Mouse (Mus musculus) embryonic facial prominence, embryonic 14.5 days (tissue): ENCODE measurements around the gene Gpat2. TPM values are rescaled to one million over a fixed set of nuclear protein-coding genes. Genes with fewer than 3 reads are reported as not detected.

ENCODE experiments used
- ATAC-seq: fragments of 200-750 bp; cut with Nextera tagmentation; 2 replicates; pipeline ENCODE4 v1.8.0; 2017; ENCODE audit warnings: low read depth, moderate number of reproducible peaks, moderate TSS enrichment
- DNase-seq: peaks from one replicate; pipeline ENCODE4 v3.0.0-alpha.2; 2015; ENCODE audit warnings: low spot score
- H3K27ac ChIP-seq: fragments of 300-500 bp; sonication (generic); replicated peaks from 2 replicates; pipeline ENCODE4 v1.5.1; 2014; ENCODE audit warnings: low read depth, mild to moderate bottlenecking, low read length, moderate library complexity
- H3K27me3 ChIP-seq: fragments of 300-500 bp; sonication (generic); replicated peaks from 2 replicates; pipeline ENCODE4 v1.6.1; 2014; ENCODE audit warnings: low read length; ENCODE audit not compliant: control insufficient read depth, insufficient read depth
- H3K36me3 ChIP-seq: fragments of 300-500 bp; sonication (generic); 2 replicates; pipeline ENCODE4 v1.6.1; 2014; ENCODE audit warnings: low read length, mixed read lengths; ENCODE audit not compliant: control insufficient read depth, insufficient read depth
- H3K4me1 ChIP-seq: fragments of 300-500 bp; sonication (generic); 2 replicates; pipeline ENCODE4 v1.6.1; 2014; ENCODE audit warnings: antibody characterized with exemption, low read length; ENCODE audit not compliant: control insufficient read depth, insufficient read depth
- H3K4me2 ChIP-seq: fragments of 300-500 bp; sonication (generic); 2 replicates; pipeline ENCODE4 v1.6.1; 2014; ENCODE audit warnings: low read depth, mild to moderate bottlenecking, low read length, moderate library complexity, mixed read lengths
- H3K4me3 ChIP-seq: fragments of 300-500 bp; sonication (generic); 2 replicates; pipeline ENCODE4 v1.5.1; 2014; ENCODE audit warnings: low read depth, mild to moderate bottlenecking, low read length
- H3K9ac ChIP-seq: fragments of 300-500 bp; sonication (generic); 2 replicates; pipeline ENCODE4 v1.6.1; 2014; ENCODE audit warnings: low read depth, mild to moderate bottlenecking, low read length, moderate library complexity, mixed read lengths
- H3K9me3 ChIP-seq: fragments of 300-500 bp; sonication (generic); 2 replicates; pipeline ENCODE4 v1.6.1; 2016; ENCODE audit warnings: low read length; ENCODE audit not compliant: control insufficient read depth
- WGBS: fragments of 180-500 bp; shearing (Covaris S2); extraction: QIAGEN DNeasy Blood & Tissue Kit; methylation state at CpG from one replicate; pipeline ENCODE4 v1.1.7; 2014; 5-methylcytosine and 5-hydroxymethylcytosine counted together
- polyA plus RNA-seq: library from polyadenylated mRNA; unstranded; fragments of >200 nt; fragmentation: Nextera tagmentation; extraction: Ambion mirVana; gene quantifications from 2 replicates; pipeline ENCODE4 v1.2.1, GENCODE M21; 2014

Gpat2 gene
- polyA plus RNA-seq, 1 experiment from 2014 or later: 0.26 TPM

DNA sequence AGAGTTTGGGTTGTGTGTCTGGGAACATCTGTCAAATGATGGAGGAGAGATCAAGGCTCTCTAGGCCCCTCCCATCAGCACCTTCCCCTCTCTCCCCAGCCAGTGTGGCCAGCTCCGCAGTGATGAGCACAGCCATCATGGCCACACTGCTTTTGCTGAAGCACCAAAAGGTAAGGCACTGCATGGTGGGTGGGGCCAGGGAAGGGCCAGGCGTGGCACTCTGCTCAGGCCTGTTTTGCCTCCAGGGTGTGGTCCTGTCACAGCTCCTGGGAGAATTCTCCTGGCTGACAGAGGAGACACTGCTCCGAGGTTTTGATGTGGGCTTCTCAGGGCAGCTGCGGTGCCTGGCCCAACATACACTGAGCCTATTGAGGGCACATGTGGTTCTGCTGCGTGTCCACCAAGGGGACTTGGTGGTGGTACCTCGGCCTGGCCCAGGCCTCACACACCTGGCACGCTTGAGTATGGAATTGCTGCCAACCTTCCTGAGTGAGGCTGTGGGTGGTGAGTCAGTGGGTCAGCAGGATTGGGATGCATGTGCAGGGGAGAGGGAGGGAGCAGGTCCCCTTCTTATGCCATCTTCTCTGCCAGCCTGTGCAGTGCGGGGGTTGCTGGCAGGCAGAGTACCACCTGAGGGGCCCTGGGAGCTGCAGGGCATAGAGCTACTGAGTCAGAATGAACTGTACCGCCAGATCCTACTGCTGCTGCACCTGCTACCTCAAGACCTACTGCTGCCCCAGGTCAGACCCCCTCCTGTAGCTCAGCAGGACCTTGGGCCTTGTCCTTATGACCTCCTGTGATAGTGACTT, 8.7 kb downstream of the Gpat2 start:
- Histone ChIP-seq H3K4me3 (no peak overlapping the region), H3K4me1 (no peaks in the 10 kb centered on the region), H3K36me3 (peaks cover 22% of the 10 kb centered on the region), H3K9me3 (no peaks in the 10 kb centered on the region), H3K9ac (no peak overlapping the region), H3K27ac (no peak overlapping the region), H3K4me2 (no peak overlapping the region), H3K27me3 (no peaks in the 10 kb centered on the region)
- WGBS: 81% methylated on average over 9 of the region's 9 CpGs
- DNase-seq (no peak), ATAC-seq (no peak)

DNA sequence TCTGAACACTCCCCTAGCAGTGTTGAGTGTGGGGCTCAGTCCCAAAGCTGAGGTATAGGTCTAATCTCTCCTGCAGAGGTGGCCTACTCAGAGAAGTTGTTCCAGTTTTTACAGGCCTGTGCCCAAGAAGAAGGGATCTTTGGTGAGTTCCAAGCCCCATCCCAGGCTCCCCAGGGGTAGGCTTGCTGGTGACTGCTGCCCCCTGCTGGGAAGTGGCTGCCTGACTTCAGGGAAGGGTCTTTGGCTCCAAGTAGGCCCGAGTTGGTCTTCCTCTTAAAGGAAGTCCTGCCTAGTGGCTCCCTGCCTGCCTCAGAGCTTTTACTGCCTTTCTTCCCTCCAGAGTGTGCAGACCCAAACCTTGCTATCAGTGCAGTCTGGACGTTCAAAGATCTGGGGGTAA, 10.1 kb downstream of the Gpat2 start:
- Histone ChIP-seq H3K9me3 (no peaks in the 10 kb centered on the region), H3K27me3 (no peaks in the 10 kb centered on the region), H3K9ac (no peak overlapping the region), H3K27ac (no peak overlapping the region), H3K4me3 (no peak overlapping the region), H3K36me3 (peaks cover 22% of the 10 kb centered on the region), H3K4me1 (no peaks in the 10 kb centered on the region), H3K4me2 (no peak overlapping the region)
- DNase-seq (no peak), ATAC-seq (no peak)
- WGBS: 43% methylated on average over 2 of the region's 2 CpGs

DNA sequence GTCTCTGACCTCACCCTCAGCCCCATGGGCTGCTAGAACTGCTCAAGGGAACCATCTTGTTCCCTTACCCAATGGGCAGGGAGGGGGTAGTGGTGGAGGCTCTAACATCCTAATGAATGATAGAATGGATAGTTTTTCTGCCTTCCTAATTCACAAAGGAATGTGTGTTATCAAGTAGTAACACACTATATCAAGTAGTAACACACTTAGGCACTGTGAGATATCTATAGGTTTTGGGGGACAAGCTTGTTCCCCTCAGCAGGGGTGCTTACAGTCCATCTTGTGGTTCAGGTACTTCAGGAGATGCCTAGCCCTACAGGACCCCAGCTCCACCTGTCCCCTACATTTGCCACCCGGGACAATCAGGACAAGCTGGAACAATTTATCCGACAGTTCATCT, 10.6 kb downstream of the Gpat2 start:
- no peak overlapping the region for H3K27ac ChIP-seq
- DNase-seq (no peak), ATAC-seq (no peak)
- no peak overlapping the region for H3K4me2 ChIP-seq
- no peaks in the 10 kb centered on the region for H3K9me3 ChIP-seq
- H3K4me3 ChIP-seq: no peak overlapping the region
- peaks cover 22% of the 10 kb centered on the region for H3K36me3 ChIP-seq
- no peaks in the 10 kb centered on the region for H3K27me3 ChIP-seq
- 86% methylated on average over 2 of the region's 2 CpGs for WGBS
- H3K4me1 ChIP-seq: no peaks in the 10 kb centered on the region
- H3K9ac ChIP-seq: no peak overlapping the region

DNA sequence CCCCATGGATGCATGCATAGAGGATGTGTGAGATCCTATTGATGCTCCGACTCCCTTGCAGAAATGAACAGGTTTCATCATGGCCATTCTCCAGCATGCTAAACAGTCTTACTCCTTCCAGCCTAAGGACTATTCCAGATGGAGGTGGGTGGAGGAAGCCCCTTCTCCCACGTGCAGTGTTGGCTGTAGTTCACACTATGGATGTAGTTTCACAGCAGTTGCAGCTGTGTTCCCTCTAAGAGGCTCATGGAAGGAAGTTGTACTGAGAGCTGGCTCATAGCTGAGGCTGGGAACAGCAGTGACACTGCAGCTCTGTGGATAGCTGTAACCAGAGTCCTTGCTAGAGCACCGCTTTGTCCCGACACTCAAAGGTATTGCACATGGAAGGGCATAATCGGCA, 12.7 kb downstream of the Gpat2 start:
- H3K4me2 ChIP-seq: no peak overlapping the region
- H3K9me3 ChIP-seq: no peaks in the 10 kb centered on the region
- H3K4me3 ChIP-seq: no peak overlapping the region
- H3K36me3 ChIP-seq: peaks cover 22% of the 10 kb centered on the region
- H3K4me1 ChIP-seq: no peaks in the 10 kb centered on the region
- no peak overlapping the region for H3K9ac ChIP-seq
- no peaks in the 10 kb centered on the region for H3K27me3 ChIP-seq
- 87% methylated on average over 5 of the region's 5 CpGs for WGBS
- no peak overlapping the region for H3K27ac ChIP-seq
- DNase-seq (no peak), ATAC-seq (no peak)

DNA sequence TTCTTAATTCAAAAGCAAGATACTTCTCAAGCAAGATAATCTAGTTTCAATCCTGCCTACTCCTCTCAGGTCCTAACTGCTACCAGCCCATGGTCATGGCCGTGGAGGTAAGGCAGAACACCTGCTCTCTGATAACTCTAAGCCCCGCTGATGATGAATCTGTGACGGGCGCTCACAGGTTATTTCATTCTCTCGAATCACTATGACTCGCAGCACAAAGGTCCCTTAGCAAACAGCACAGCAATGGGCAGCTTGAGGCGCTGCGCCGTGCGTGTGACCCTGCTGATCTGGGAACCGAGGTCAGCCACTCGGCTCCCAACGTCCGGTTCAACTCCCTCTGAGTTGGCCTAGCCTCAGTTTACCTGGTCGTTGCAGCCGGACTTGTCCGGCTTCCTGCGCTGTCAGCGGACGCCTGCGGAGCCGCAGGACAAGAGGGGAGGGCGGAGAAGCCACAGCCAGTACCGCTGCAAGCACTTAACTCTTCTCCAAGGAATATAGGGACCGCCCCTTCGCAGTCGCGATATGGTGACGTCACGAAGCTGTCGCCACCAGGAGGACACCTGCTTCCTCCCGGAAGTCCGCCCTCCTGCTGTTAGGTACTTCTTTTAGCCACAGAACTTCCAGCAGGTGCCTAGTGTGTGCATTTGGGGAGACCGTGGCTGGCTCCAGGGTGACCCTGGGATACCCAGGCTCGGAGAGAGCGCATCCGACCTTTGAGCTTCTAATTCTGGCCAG, 19.2 kb downstream of the Gpat2 start, which contains the start of gene Fahd2a:
TSS of gene Fahd2a (minus strand) at position 511 of the 735 bp plus-strand sequence.
- peak; percentile 94 for DNase-seq
- H3K27ac ChIP-seq: no peak within 1 kb of the TSS
- no peaks in the 10 kb centered on the region for H3K36me3 ChIP-seq
- H3K4me2 ChIP-seq: peak within 1 kb of the TSS; percentile 69
- peak; percentile 94 for ATAC-seq
- H3K9me3 ChIP-seq: no peaks in the 10 kb centered on the region
- peak within 1 kb of the TSS; percentile 78 for H3K4me3 ChIP-seq
- WGBS: 5% methylated on average over 34 of the region's 37 CpGs
- H3K27me3 ChIP-seq: no peaks in the 10 kb centered on the region
- H3K4me1 ChIP-seq: peaks cover 9% of the 10 kb centered on the region; the same call in 1 of the 2 replicates
- H3K9ac ChIP-seq: peak within 1 kb of the TSS; percentile 76

DNA sequence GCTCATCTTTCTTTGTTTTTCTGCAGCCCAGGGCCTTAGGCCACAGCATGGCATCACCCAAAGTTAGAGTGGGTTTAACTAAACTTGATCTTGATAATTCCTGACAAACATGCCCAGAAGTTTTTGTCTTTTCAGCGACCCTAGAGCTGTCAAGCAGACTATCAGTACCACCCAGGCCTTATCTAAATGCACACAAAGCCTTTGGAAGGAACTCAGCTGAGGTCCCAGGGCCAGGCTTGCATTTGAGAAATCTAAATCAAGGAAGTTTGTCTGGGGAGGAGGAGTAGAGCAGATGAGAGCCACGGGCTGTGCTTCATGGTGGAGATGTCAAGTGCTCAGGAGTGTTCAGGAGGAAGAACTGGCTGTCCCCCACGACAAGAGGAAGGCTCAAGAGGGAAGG, 21.8 kb downstream of the Gpat2 start:
- Histone ChIP-seq H3K27ac (no peak overlapping the region), H3K27me3 (no peaks in the 10 kb centered on the region), H3K4me3 (no peak overlapping the region), H3K4me1 (peaks cover 9% of the 10 kb centered on the region; the same call in 1 of the 2 replicates), H3K36me3 (no peaks in the 10 kb centered on the region), H3K9ac (no peak overlapping the region), H3K4me2 (no peak overlapping the region), H3K9me3 (no peaks in the 10 kb centered on the region)
- DNase-seq: no peak
- WGBS: 58% methylated on average over 3 of the region's 3 CpGs
- no peak for ATAC-seq

DNA sequence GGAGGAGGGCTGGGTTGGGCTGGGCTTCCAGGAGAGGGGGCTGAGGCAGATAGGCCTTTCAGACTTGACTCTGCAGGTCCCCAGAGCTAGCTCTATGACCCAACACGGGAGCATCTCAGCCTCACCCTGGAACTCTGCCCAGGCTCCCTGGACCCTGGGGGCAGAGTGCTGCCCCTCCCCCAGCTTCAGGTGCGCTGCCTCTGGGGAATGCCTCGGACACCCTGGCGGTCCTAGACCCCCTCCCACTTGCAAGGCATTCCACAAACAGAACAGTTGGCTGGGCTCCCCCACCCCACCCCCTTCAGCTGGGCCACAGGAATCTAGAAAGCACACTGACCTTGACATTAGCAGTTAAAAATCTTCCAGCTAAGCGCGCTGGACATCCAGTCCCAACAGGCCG, 24.7 kb downstream of the Gpat2 start:
- 30% methylated on average over 7 of the region's 7 CpGs for WGBS
- ATAC-seq: no peak
- Histone ChIP-seq H3K9me3 (no peaks in the 10 kb centered on the region), H3K4me3 (no peak overlapping the region), H3K27me3 (no peaks in the 10 kb centered on the region), H3K9ac (no peak overlapping the region), H3K4me2 (no peak overlapping the region), H3K27ac (no peak overlapping the region), H3K4me1 (peaks cover under 1% of the 10 kb centered on the region; the same call in 1 of the 2 replicates), H3K36me3 (no peaks in the 10 kb centered on the region)
- no peak for DNase-seq

DNA sequence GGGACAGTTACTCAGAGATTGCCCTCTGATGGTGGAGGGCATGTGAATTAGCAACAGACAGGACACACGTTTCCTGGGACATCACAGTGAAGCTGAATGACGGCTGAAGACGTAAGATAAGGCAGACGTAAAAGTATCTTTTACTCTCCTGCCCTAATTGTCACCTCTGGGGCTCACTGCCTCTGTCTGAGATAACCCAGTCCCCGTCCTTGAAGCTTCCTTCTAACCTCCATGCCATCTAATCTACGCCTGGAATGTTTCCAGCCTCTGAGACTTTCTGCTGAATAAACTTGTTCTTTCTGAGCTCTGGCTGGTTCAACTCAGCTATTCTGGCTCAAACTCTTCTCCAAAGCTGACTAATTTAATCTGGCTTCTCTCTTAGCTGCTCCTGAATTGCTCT, 26.7 kb downstream of the Gpat2 start:
- Histone ChIP-seq H3K9me3 (no peaks in the 10 kb centered on the region), H3K36me3 (no peaks in the 10 kb centered on the region), H3K9ac (no peak overlapping the region), H3K27me3 (no peaks in the 10 kb centered on the region), H3K4me3 (no peak overlapping the region), H3K4me1 (no peaks in the 10 kb centered on the region), H3K4me2 (no peak overlapping the region), H3K27ac (no peak overlapping the region)
- DNase-seq (no peak), ATAC-seq (no peak)
- 47% methylated on average over 6 of the region's 6 CpGs for WGBS
